Mouse (Mus musculus) liver, adult 2 months (tissue): ENCODE results near the gene Cuedc1.

Source experiments
- CTCF ChIP-seq: fragments of 200-500 bp; IDR thresholded peaks from 2 replicates; pipeline ENCODE4 v1.5.1; 2011; ENCODE audit warnings: low read depth, low read length, control low read depth
- POLR2A ChIP-seq: fragments of 200-500 bp; IDR thresholded peaks from 2 replicates; pipeline ENCODE4 v1.6.1; 2011; ENCODE audit warnings: low read length, control low read depth; ENCODE audit not compliant: insufficient read depth; ENCODE audit errors: extremely low read depth

DNA sequence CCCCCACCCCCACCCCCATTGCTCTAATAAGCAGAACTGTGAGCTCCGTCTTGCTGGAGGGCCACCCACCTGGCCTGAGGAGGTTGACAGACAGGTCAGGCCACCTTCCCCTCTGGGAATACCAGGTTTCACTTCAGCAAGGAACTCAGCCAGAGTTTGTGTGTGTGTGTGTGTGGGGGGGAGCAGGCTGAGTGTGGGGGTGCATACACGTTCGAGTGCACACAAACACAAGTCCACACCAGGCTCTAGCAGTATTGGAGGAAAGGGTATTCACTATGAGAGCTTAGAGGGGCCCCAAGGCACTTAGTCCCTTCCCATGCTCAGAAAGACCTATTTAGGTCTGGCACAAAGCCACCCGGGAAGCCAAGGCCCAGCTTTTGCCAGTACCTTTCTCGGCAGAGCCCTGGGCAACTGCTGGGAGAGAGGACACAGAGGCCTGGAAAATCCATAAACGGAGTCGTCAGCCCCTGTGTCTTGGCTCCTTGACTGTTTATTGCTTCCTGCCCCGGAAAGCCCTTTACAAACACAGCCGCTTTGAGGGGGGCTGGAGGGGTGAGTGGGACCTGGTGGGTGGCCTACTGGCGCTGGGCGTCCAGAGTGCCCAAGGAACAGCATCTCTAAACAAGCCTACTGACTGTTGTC lies 50.9 kb downstream of the Cuedc1 start:
- TF ChIP-seq POLR2A (no peak), CTCF (no peak)
